Mouse (Mus musculus) thymus, adult 2 months (tissue): ENCODE measurements around the gene Ifnar2.

Experiments
- CTCF ChIP-seq: fragments of 200-500 bp; IDR thresholded peaks from 2 replicates; pipeline ENCODE4 v1.5.1; 2012; ENCODE audit warnings: mild to moderate bottlenecking, control low read depth, low read length, moderate library complexity, borderline replicate concordance; ENCODE audit not compliant: control insufficient read depth, poor library complexity, insufficient read depth; ENCODE audit errors: extremely low read depth
- POLR2A ChIP-seq: fragments of 200-500 bp; IDR thresholded peaks from 2 replicates; pipeline ENCODE4 v1.6.1; 2012; ENCODE audit warnings: mild to moderate bottlenecking, low read length, control low read depth, moderate library complexity; ENCODE audit not compliant: control insufficient read depth, poor library complexity, insufficient read depth; ENCODE audit errors: extremely low read depth

- TF ChIP-seq POLR2A, result no peak
- TF ChIP-seq CTCF, result no peak
These were observed 38.2 kb upstream of the Ifnar2 start for GRCm38 (mm10) chr16:91334190-91334893.
